Mouse (Mus musculus) limb, embryonic 15.5 days (tissue): ENCODE results near the gene Phldb2. TPM values are rescaled to one million over a fixed set of nuclear protein-coding genes. Genes with fewer than 3 reads are reported as not detected.

Source experiments
- ATAC-seq: fragments of 200-750 bp; cut with Nextera tagmentation; 2 replicates; pipeline ENCODE4 v1.8.0; 2017; ENCODE audit warnings: low read depth, moderate TSS enrichment; ENCODE audit not compliant: insufficient number of reproducible peaks, low FRiP score, low TSS enrichment
- H3K27ac ChIP-seq: fragments of 300-500 bp; sonication (generic); 2 replicates; pipeline ENCODE4 v1.5.1; 2015; ENCODE audit warnings: moderate library complexity, mild to moderate bottlenecking, inconsistent platforms
- H3K27me3 ChIP-seq: fragments of 300-500 bp; sonication (generic); 2 replicates; pipeline ENCODE4 v1.6.1; 2015; ENCODE audit warnings: inconsistent platforms
- H3K36me3 ChIP-seq: fragments of 300-500 bp; sonication (generic); 2 replicates; pipeline ENCODE4 v1.6.1; 2015; ENCODE audit warnings: inconsistent platforms
- H3K4me1 ChIP-seq: fragments of 300-500 bp; sonication (generic); 2 replicates; pipeline ENCODE4 v1.6.1; 2015; ENCODE audit warnings: inconsistent platforms
- H3K4me2 ChIP-seq: fragments of 300-500 bp; sonication (generic); 2 replicates; pipeline ENCODE4 v1.6.1; 2015; ENCODE audit warnings: mild to moderate bottlenecking, inconsistent platforms
- H3K4me3 ChIP-seq: fragments of 300-500 bp; sonication (generic); 2 replicates; pipeline ENCODE4 v1.5.1; 2015; ENCODE audit warnings: mild to moderate bottlenecking, inconsistent platforms
- H3K9ac ChIP-seq: fragments of 300-500 bp; sonication (generic); 2 replicates; pipeline ENCODE4 v1.6.1; 2015; ENCODE audit warnings: inconsistent platforms
- H3K9me3 ChIP-seq: fragments of 300-500 bp; sonication (generic); 2 replicates; pipeline ENCODE4 v1.6.1; 2016; ENCODE audit warnings: inconsistent platforms
- WGBS: fragments of 180-500 bp; shearing (Covaris S2); methylation state at CpG from one replicate; pipeline ENCODE4 v1.1.7; 2015; 5-methylcytosine and 5-hydroxymethylcytosine counted together
- polyA plus RNA-seq: library from polyadenylated mRNA; unstranded; fragments of >200 nt; fragmentation: Nextera tagmentation; extraction: Ambion mirVana; gene quantifications from 2 replicates; pipeline ENCODE4 v1.2.1, GENCODE M21; 2015

Phldb2 gene
- polyA plus RNA-seq, 1 experiment from 2014 or later: 62.6 TPM

GRCm38 (mm10) chr16:45714489-45715150, 238.8 kb downstream of the Phldb2 start:
- Histone ChIP-seq H3K27me3 (no peaks in the 10 kb centered on the region), H3K4me2 (no peak overlapping the region), H3K9ac (no peak overlapping the region), H3K9me3 (no peaks in the 10 kb centered on the region), H3K36me3 (no peaks in the 10 kb centered on the region; the same call in 1 of the 2 replicates), H3K4me1 (no peaks in the 10 kb centered on the region), H3K4me3 (no peak overlapping the region), H3K27ac (no peak overlapping the region)
- 83% methylated on average over 5 of the region's 5 CpGs for WGBS
- no peak for ATAC-seq

GRCm38 (mm10) chr16:45713878-45714277, 239.5 kb downstream of the Phldb2 start:
- Histone ChIP-seq H3K4me1 (no peaks in the 10 kb centered on the region), H3K36me3 (no peaks in the 10 kb centered on the region; the same call in 1 of the 2 replicates), H3K27me3 (no peaks in the 10 kb centered on the region), H3K4me2 (no peak overlapping the region), H3K9ac (no peak overlapping the region), H3K4me3 (no peak overlapping the region), H3K9me3 (no peaks in the 10 kb centered on the region), H3K27ac (no peak overlapping the region)
- no peak for ATAC-seq
- 73% methylated on average over 1 of the region's 1 CpGs for WGBS

GRCm38 (mm10) chr16:45713261-45713660, 240.1 kb downstream of the Phldb2 start:
- H3K4me1 ChIP-seq: no peaks in the 10 kb centered on the region
- 81% methylated on average over 5 of the region's 5 CpGs for WGBS
- no peaks in the 10 kb centered on the region; the same call in 1 of the 2 replicates for H3K36me3 ChIP-seq

GRCm38 (mm10) chr16:45711263-45711662, 242.1 kb downstream of the Phldb2 start:
- Histone ChIP-seq H3K9ac (no peak overlapping the region), H3K4me1 (no peaks in the 10 kb centered on the region), H3K27me3 (no peaks in the 10 kb centered on the region), H3K36me3 (no peaks in the 10 kb centered on the region), H3K4me3 (no peak overlapping the region), H3K4me2 (no peak overlapping the region), H3K9me3 (no peaks in the 10 kb centered on the region), H3K27ac (no peak overlapping the region)
- WGBS: 76% methylated on average over 7 of the region's 7 CpGs
- no peak for ATAC-seq

More at GRCm38 (mm10) chr16:45713261-45713660, 240.1 kb downstream of the Phldb2 start:
- no peak overlapping the region for H3K4me3 ChIP-seq
- no peak overlapping the region for H3K4me2 ChIP-seq
- ATAC-seq: no peak
- no peaks in the 10 kb centered on the region for H3K9me3 ChIP-seq
- H3K27ac ChIP-seq: no peak overlapping the region
- H3K9ac ChIP-seq: no peak overlapping the region
- no peaks in the 10 kb centered on the region for H3K27me3 ChIP-seq

- WGBS: 55% methylated on average over 5 of the region's 5 CpGs
- no peaks in the 10 kb centered on the region for H3K36me3 ChIP-seq
- no peak for ATAC-seq
- H3K4me1 ChIP-seq: no peaks in the 10 kb centered on the region
- H3K9ac ChIP-seq: no peak overlapping the region
- no peaks in the 10 kb centered on the region for H3K9me3 ChIP-seq
- no peak overlapping the region for H3K4me2 ChIP-seq
- no peaks in the 10 kb centered on the region for H3K27me3 ChIP-seq
- H3K27ac ChIP-seq: no peak overlapping the region
- H3K4me3 ChIP-seq: no peak overlapping the region
Measured at GRCm38 (mm10) chr16:45699301-45699700, 254.1 kb downstream of the Phldb2 start.

- Histone ChIP-seq H3K9me3 (no peaks in the 10 kb centered on the region), H3K4me3 (no peak overlapping the region), H3K27me3 (no peaks in the 10 kb centered on the region), H3K27ac (no peak overlapping the region), H3K4me1 (no peaks in the 10 kb centered on the region), H3K36me3 (no peaks in the 10 kb centered on the region), H3K4me2 (no peak overlapping the region), H3K9ac (no peak overlapping the region)
- no peak for ATAC-seq
- 81% methylated on average over 6 of the region's 6 CpGs for WGBS
Measured at GRCm38 (mm10) chr16:45697996-45698395, 255.4 kb downstream of the Phldb2 start.

Other genes with a start within 250 kb of the Phldb2 start
- 5.6 and 6.6 TPM in 2 replicates for gene Tagln3, start 229.0 kb downstream of the Phldb2 start, polyA plus RNA-seq
- gene Abhd10, start 210.6 kb downstream of the Phldb2 start, polyA plus RNA-seq: 29.1 and 30.3 TPM in 2 replicates
- 2.2 and 2.8 TPM in 2 replicates for gene Plcxd2, start 56.6 kb upstream of the Phldb2 start, polyA plus RNA-seq
- gene Cd96, start 166.7 kb upstream of the Phldb2 start, polyA plus RNA-seq: 0.43 and 0.55 TPM in 2 replicates
- 1.5 and 2.9 TPM in 2 replicates for gene Gm4737, start 201.5 kb upstream of the Phldb2 start, polyA plus RNA-seq